Mouse (Mus musculus) gastrocnemius, postnatal 25 days (tissue): Measurements from ENCODE around the gene Unc50. TPM values are rescaled to one million over a fixed set of nuclear protein-coding genes. Genes with fewer than 3 reads are reported as not detected.

Experiments
- DNase-seq: peaks from one replicate; pipeline ENCODE4 v3.0.0; 2022
- total RNA-seq, 2 experiments: library from RNA; stranded (reverse); gene quantifications; 1 replicate in 1 of 2; 2 replicates in 1 of 2; pipeline ENCODE4 v1.2.3; 2021

Unc50 gene
- total RNA-seq, 2 experiments from 2014 or later = 13.8 to 17.4 TPM

GRCm38 (mm10) chr1:37488531-37488930 lies 58.6 kb downstream of the Unc50 start:
- no peak for DNase-seq

Other genes with a start within 250 kb of the Unc50 start
- gene Cnga3, start 215.7 kb upstream of the Unc50 start, total RNA-seq = under 1 TPM; 0.24 to 0.59 TPM
- gene Inpp4a, start 130.3 kb upstream of the Unc50 start, total RNA-seq = 10 to 100 TPM; 14.2 to 14.3 TPM
- gene Coa5, start within 50 bp of the Unc50 start, total RNA-seq = 100 to 1,000 TPM in 1 of 2 experiments, 10 to 100 TPM in 1; 93.4 to 112 TPM
- gene Mgat4a, start 110.9 kb downstream of the Unc50 start, total RNA-seq = 1 to 10 TPM; 3.5 to 4.6 TPM